Mouse (Mus musculus) lung, embryonic 14.5 days (tissue): ENCODE results near the gene Oxa1l. TPM values are rescaled to one million over a fixed set of nuclear protein-coding genes. Genes with fewer than 3 reads are reported as not detected.

Source experiments
- ATAC-seq: fragments of 200-750 bp; cut with Nextera tagmentation; 2 replicates; pipeline ENCODE4 v1.8.0; 2017; ENCODE audit warnings: mild to moderate bottlenecking, moderate TSS enrichment, moderate library complexity; ENCODE audit not compliant: insufficient read depth
- DNase-seq: peaks from one replicate; pipeline ENCODE4 v3.0.0-alpha.2; 2015
- H3K27ac ChIP-seq: fragments of 300-500 bp; sonication (generic); 2 replicates; pipeline ENCODE4 v1.5.1; 2014; ENCODE audit warnings: low read depth, mild to moderate bottlenecking, moderate library complexity
- H3K27me3 ChIP-seq: fragments of 300-500 bp; sonication (generic); 2 replicates; pipeline ENCODE4 v1.6.1; 2014; ENCODE audit warnings: low read length, control low read depth; ENCODE audit not compliant: insufficient read depth
- H3K36me3 ChIP-seq: fragments of 300-500 bp; sonication (generic); 2 replicates; pipeline ENCODE4 v1.6.1; 2014; ENCODE audit warnings: control low read depth; ENCODE audit not compliant: insufficient read depth
- H3K4me1 ChIP-seq: fragments of 300-500 bp; sonication (generic); 2 replicates; pipeline ENCODE4 v1.6.1; 2014; ENCODE audit warnings: antibody characterized with exemption, control low read depth; ENCODE audit not compliant: insufficient read depth
- H3K4me2 ChIP-seq: fragments of 300-500 bp; sonication (generic); 2 replicates; pipeline ENCODE4 v1.6.1; 2014; ENCODE audit warnings: mild to moderate bottlenecking
- H3K4me3 ChIP-seq: fragments of 300-500 bp; sonication (generic); 2 replicates; pipeline ENCODE4 v1.5.1; 2014; ENCODE audit warnings: low read depth, low read length
- H3K9ac ChIP-seq: fragments of 300-500 bp; sonication (generic); 2 replicates; pipeline ENCODE4 v1.6.1; 2014
- H3K9me3 ChIP-seq: fragments of 300-500 bp; sonication (generic); 2 replicates; pipeline ENCODE4 v1.6.1; 2016; ENCODE audit warnings: low read depth, low read length, control low read depth
- CTCF ChIP-seq: IDR thresholded peaks from 2 replicates; pipeline ENCODE4 v1.5.1; 2016; ENCODE audit warnings: antibody characterized with exemption, low read depth
- WGBS: fragments of 180-500 bp; shearing (Covaris S2); extraction: QIAGEN DNeasy Blood & Tissue Kit; methylation state at CpG from one replicate; pipeline ENCODE4 v1.1.7; 2014; 5-methylcytosine and 5-hydroxymethylcytosine counted together
- polyA plus RNA-seq: library from polyadenylated mRNA; unstranded; fragments of >200 nt; fragmentation: Nextera tagmentation; extraction: Ambion mirVana; gene quantifications from 2 replicates; pipeline ENCODE4 v1.2.1, GENCODE M21; 2014

The Oxa1l gene
- polyA plus RNA-seq, 1 experiment from 2014 or later = 53.5 TPM

DNA sequence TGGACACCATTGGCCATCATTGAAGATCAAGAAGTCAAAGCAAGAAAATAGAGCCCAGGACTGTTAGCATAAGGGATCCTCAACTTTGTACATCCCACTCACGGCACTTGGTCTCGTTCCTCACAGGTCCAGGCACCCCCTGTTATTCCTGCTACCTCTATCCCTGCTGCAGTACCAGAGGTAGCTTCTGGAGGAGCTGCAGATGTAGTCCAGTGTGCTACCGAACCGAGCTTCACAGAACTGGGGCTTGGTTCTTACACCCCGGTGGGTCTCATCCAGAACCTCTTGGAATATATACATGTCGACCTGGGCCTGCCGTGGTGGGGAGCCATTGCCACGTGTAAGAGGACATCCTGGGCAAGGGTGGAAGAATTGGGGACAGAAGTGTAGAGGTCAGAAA is 2.5 kb downstream of the Oxa1l start:
- Histone ChIP-seq H3K27me3 (no peaks in the 10 kb centered on the region), H3K4me1 (0 out of 2 replicates have a peak, but pooled peaks cover 2% of the 10 kb centered on the region), H3K27ac (no peak overlapping the region), H3K36me3 (peaks cover 47% of the 10 kb centered on the region), H3K4me3 (no peak overlapping the region), H3K9ac (no peak overlapping the region), H3K9me3 (no peaks in the 10 kb centered on the region), H3K4me2 (no peak overlapping the region)
- ATAC-seq = no peak
- no peak for DNase-seq
- no peak for TF ChIP-seq CTCF
- 93% methylated on average over 8 of the region's 8 CpGs for WGBS

DNA sequence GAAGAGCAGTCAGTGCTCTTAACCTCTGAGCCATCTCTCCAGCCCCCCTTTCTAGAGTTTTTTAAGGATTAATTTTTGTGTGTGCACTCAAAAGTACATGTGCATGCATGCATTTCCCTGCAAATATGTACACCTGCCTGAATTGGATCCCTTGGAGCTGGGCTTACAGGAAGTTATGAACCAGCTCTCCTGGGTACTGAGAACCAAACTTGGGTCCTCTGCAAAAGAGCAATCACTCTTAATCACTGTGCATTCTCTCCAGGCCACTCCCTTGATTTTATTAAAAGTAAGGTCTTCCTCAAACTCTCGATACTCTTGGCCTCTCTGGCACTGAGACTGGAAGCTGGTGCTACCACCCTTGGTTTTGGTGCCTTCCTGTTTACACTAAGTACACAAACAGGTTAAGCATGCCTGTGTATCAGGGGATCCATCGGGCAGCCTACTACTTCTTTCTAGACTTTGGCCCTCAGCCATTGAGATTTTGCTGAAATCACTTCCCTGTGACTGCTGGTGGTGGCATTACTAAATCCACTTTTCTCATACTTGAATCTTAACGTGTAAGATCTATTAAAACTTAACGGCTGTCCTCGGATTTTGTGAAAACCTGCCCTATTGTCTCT is 4.5 kb downstream of the Oxa1l start:
- ATAC-seq (no peak), DNase-seq (no peak)
- WGBS = 89% methylated on average over 5 of the region's 5 CpGs
- no peak overlapping the region for H3K9ac ChIP-seq
- TF ChIP-seq CTCF = no peak
- H3K36me3 ChIP-seq = peaks cover 66% of the 10 kb centered on the region
- H3K9me3 ChIP-seq = no peaks in the 10 kb centered on the region
- H3K27me3 ChIP-seq = no peaks in the 10 kb centered on the region
- H3K4me2 ChIP-seq = no peak overlapping the region
- no peak overlapping the region for H3K27ac ChIP-seq
- H3K4me1 ChIP-seq = 0 out of 2 replicates have a peak, but pooled peaks cover 2% of the 10 kb centered on the region
- no peak overlapping the region for H3K4me3 ChIP-seq

DNA sequence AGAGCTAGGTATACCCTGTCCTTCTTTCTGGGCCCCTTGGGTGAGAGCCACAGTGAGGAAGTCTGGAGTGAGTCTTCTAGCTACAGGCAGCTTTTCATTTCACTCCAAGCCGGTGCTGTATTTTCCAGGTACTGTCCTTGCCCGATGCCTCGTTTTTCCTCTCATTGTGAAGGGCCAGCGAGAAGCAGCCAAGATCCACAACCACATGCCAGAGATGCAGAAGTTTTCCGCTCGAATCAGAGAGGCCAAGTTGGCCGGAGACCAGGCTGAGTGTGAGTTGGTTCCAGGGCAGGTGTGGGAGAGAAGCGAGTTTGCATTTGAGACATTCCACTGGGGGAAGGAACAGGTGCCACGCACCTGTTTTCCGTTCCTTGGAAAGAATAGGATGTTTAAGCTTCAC is 5.9 kb downstream of the Oxa1l start:
- Histone ChIP-seq H3K4me1 (0 out of 2 replicates have a peak, but pooled peaks cover under 1% of the 10 kb centered on the region), H3K27ac (no peak overlapping the region), H3K4me2 (no peak overlapping the region), H3K9ac (no peak overlapping the region), H3K27me3 (no peaks in the 10 kb centered on the region), H3K36me3 (peaks cover 77% of the 10 kb centered on the region), H3K9me3 (no peaks in the 10 kb centered on the region), H3K4me3 (no peak overlapping the region)
- no peak for TF ChIP-seq CTCF
- DNase-seq (no peak), ATAC-seq (no peak)
- WGBS = 90% methylated on average over 10 of the region's 10 CpGs

DNA sequence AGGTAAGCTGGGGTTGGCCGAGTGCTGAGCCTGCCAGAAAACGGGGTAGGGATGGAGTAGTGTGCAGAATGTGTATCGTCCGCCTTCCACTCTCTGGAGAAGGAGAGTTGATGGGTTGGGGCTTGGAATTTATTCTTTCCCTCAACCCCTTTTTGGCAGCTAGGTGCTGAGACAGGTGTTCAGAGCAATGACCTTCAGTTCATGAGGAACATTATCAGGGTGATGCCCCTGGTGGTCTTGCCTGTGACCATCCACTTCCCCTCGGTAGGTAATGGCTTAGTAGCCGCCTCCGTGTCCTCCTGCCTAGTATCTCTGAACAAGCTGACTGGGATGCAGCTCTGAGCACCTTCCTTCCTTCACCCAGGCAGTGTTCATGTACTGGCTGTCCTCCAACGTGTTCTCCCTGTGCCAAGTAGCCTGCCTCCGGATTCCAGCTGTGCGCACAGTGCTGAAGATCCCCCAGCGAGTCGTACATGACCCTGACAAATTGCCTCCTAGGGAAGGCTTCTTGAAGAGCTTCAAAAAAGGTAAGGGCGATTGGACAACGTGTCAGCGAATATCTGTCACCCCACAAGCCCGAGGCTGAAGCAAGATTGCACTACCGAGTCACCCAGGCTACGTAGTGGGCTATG is 6.9 kb downstream of the Oxa1l start:
- no peaks in the 10 kb centered on the region for H3K4me1 ChIP-seq
- H3K27ac ChIP-seq = no peak overlapping the region
- no peaks in the 10 kb centered on the region for H3K9me3 ChIP-seq
- H3K9ac ChIP-seq = no peak overlapping the region
- 84% methylated on average over 18 of the region's 18 CpGs for WGBS
- DNase-seq = no peak
- ATAC-seq = no peak
- no peaks in the 10 kb centered on the region for H3K27me3 ChIP-seq
- H3K4me3 ChIP-seq = no peak overlapping the region
- TF ChIP-seq CTCF = no peak
- peaks cover 81% of the 10 kb centered on the region for H3K36me3 ChIP-seq
- H3K4me2 ChIP-seq = no peak overlapping the region

DNA sequence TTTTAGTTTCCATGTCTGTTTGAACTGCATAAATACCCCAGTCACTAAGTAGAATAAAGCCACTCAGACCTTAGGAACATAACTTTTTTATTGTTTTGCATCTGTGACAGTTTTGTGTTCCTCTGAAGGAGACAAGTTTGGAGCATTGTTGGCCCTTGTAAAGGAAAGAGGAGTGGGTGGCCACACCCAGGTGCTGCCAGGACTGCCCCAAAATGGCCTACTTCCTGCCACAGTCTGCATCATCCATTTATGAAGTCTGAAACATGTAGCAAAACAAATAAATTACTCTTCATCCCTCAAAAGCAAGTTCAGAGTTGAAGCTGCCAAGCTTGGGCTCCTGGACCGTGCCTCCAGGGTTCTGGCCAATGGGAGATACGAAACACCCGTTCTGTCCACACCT is 8.7 kb downstream of the Oxa1l start:
- no peaks in the 10 kb centered on the region for H3K4me1 ChIP-seq
- peaks cover 68% of the 10 kb centered on the region for H3K36me3 ChIP-seq
- no peaks in the 10 kb centered on the region for H3K27me3 ChIP-seq
- H3K9ac ChIP-seq = no peak overlapping the region
- 89% methylated on average over 3 of the region's 3 CpGs for WGBS
- no peak for TF ChIP-seq CTCF
- no peak overlapping the region for H3K27ac ChIP-seq
- H3K4me2 ChIP-seq = no peak overlapping the region
- H3K4me3 ChIP-seq = no peak overlapping the region
- DNase-seq = no peak
- no peaks in the 10 kb centered on the region for H3K9me3 ChIP-seq
- no peak for ATAC-seq

DNA sequence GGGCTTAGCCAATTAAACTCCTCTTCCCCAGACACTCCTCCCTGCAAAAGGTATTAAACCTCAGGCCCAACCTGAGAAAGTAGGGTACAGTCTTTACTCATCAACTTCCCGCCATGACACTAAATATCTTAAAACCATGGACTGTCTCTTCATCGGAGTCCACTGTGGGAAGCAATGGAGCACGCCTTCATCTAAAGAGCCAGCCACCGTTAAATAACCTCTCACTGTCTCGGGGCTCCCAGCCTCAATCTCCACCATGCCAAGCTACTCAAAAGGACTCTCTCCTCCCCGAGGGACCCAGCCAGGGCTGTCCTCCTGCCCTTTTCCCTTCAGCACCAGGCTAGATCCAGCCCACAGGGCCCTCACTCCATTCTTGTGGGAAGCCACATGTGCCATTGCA is 10.0 kb downstream of the Oxa1l start:
- no peaks in the 10 kb centered on the region for H3K9me3 ChIP-seq
- no peak overlapping the region for H3K27ac ChIP-seq
- no peaks in the 10 kb centered on the region for H3K27me3 ChIP-seq
- peaks cover 59% of the 10 kb centered on the region for H3K36me3 ChIP-seq
- ATAC-seq = no peak
- no peak overlapping the region for H3K4me3 ChIP-seq
- no peak overlapping the region for H3K9ac ChIP-seq
- no peak for DNase-seq
- no peak for TF ChIP-seq CTCF
- H3K4me1 ChIP-seq = no peaks in the 10 kb centered on the region
- no peak overlapping the region for H3K4me2 ChIP-seq
- WGBS = 94% methylated on average over 6 of the region's 6 CpGs

DNA sequence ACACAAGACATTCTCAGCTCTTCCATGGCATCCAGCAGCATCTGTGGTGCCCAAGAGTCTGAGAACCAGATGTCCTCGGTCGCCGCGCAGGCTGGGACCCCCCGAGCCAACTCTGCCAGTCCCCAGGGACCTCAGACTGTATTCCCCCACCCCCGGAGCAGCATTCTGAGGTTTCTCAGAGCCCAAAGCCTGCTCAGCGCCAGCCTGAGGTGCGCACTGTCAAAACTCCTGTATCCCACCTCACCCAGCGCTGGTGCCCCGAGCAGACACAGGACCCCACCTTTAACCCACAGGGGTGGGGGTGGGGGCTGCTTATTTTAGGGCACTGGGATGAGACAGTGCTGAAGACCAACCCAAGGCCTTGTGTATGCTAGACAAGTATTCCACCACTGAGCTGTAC is 10.8 kb downstream of the Oxa1l start:
- Histone ChIP-seq H3K27ac (no peak overlapping the region), H3K36me3 (peaks cover 57% of the 10 kb centered on the region), H3K4me3 (no peak overlapping the region), H3K9me3 (no peaks in the 10 kb centered on the region), H3K27me3 (no peaks in the 10 kb centered on the region), H3K4me1 (no peaks in the 10 kb centered on the region), H3K9ac (no peak overlapping the region), H3K4me2 (no peak overlapping the region)
- DNase-seq (no peak), ATAC-seq (peak; percentile 36; the same call in 1 of the 2 replicates)
- no peak for TF ChIP-seq CTCF
- 96% methylated on average over 10 of the region's 10 CpGs for WGBS
